Mouse (Mus musculus) limb, embryonic 14.5 days (tissue): ENCODE results near the gene Def8. TPM values are rescaled to one million over a fixed set of nuclear protein-coding genes. Genes with fewer than 3 reads are reported as not detected.
A peak's percentile ranks its signal among the peaks of the same experiment; 100 is the strongest.
"Not testable (repeated sequence)": the region's sequence is repeated elsewhere in the genome, so short reads cannot be mapped to it uniquely, and the experiment has no call there.

Experiments
- ATAC-seq: fragments of 200-750 bp; cut with Nextera tagmentation; 2 replicates; pipeline ENCODE4 v1.8.0; 2017; ENCODE audit warnings: low read depth, moderate number of reproducible peaks, moderate TSS enrichment; ENCODE audit not compliant: low FRiP score
- DNase-seq: peaks from one replicate; pipeline ENCODE4 v3.0.0-alpha.2; 2015; ENCODE audit warnings: low spot score
- H3K27ac ChIP-seq: fragments of 300-500 bp; sonication (generic); replicated peaks from 2 replicates; pipeline ENCODE4 v1.5.1; 2014; ENCODE audit warnings: low read depth, mild to moderate bottlenecking, low read length, moderate library complexity, mixed read lengths
- H3K27me3 ChIP-seq: fragments of 300-500 bp; sonication (generic); 2 replicates; pipeline ENCODE4 v1.6.1; 2014; ENCODE audit warnings: low read length, mixed read lengths; ENCODE audit not compliant: control insufficient read depth, insufficient read depth
- H3K36me3 ChIP-seq: fragments of 300-500 bp; sonication (generic); 2 replicates; pipeline ENCODE4 v1.6.1; 2014; ENCODE audit warnings: mild to moderate bottlenecking, low read length, moderate library complexity, mixed read lengths; ENCODE audit not compliant: control insufficient read depth, insufficient read depth
- H3K4me1 ChIP-seq: fragments of 300-500 bp; sonication (generic); 2 replicates; pipeline ENCODE4 v1.6.1; 2014; ENCODE audit warnings: antibody characterized with exemption, low read length, mixed read lengths; ENCODE audit not compliant: control insufficient read depth, insufficient read depth
- H3K4me2 ChIP-seq: fragments of 300-500 bp; sonication (generic); replicated peaks from 2 replicates; pipeline ENCODE4 v1.6.1; 2014; ENCODE audit warnings: low read depth, mild to moderate bottlenecking, low read length, moderate library complexity; ENCODE audit not compliant: severe bottlenecking
- H3K4me3 ChIP-seq: fragments of 300-500 bp; sonication (generic); replicated peaks from 2 replicates; pipeline ENCODE4 v1.5.1; 2014; ENCODE audit warnings: low read length
- H3K9ac ChIP-seq: fragments of 300-500 bp; sonication (generic); 2 replicates; pipeline ENCODE4 v1.6.1; 2014; ENCODE audit warnings: mild to moderate bottlenecking, low read depth, low read length, moderate library complexity; ENCODE audit not compliant: severe bottlenecking
- H3K9me3 ChIP-seq: fragments of 300-500 bp; sonication (generic); 2 replicates; pipeline ENCODE4 v1.6.1; 2016; ENCODE audit warnings: low read length; ENCODE audit not compliant: control insufficient read depth
- POLR2A ChIP-seq: fragments of 200-500 bp; IDR thresholded peaks from 2 replicates; pipeline ENCODE4 v1.8.0; 2012; ENCODE audit warnings: inconsistent platforms, mild to moderate bottlenecking, moderate library complexity, borderline replicate concordance; ENCODE audit not compliant: insufficient read depth, insufficient read length; ENCODE audit errors: extremely low read depth
- whole genome bisulfite sequencing: fragments of 180-500 bp; shearing (Covaris S2); extraction: QIAGEN DNeasy Blood & Tissue Kit; methylation state at CpG from one replicate; pipeline ENCODE4 v1.1.7; 2014; 5-methylcytosine and 5-hydroxymethylcytosine counted together
- polyA plus RNA-seq, 2 experiments: library from polyadenylated mRNA; depleted of rRNA in 1 of 2; stranded (reverse) in 1 of 2; unstranded in 1 of 2; fragments of >200 nt; fragmentation: Nextera tagmentation in 1 of 2; extraction: Ambion mirVana in 1 of 2; gene quantifications; 2 replicates each; pipeline versions ENCODE4 v1.2.1 to v1.2.3; 2012 to 2014

Def8 gene
- polyA plus RNA-seq, 2 experiments = 37.1 to 42.2 TPM

DNA sequence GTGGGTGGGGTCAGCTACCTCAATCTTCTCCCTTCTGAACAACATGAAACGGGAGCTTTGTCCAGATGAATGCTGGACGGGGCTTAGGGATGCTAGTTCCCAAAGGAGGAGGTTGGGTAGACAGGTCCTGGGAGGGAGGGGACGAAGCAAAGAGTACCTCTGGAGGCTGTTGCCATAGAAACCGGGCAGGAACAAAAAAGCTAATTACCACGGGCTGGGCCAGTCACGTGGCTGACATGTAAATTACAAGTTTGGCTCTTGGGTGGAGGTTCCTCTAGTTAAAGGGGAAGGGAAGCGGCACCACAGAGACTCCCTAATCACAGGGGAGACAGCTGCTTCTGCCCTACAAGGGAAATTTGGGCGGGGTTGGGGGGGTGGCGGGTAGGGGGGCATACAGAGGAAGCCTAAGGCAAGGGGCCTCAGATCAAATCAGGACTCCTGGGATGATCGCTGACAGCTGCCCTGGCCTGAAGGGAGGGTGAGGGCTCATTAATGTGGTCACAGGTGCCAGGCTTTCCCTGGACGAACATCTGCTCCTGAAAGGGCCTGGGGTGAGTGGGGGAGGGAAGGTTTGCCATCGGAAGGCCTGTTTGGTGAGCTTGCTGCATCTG is 10.7 kb upstream of the Def8 start:
- H3K9ac ChIP-seq = no peak overlapping the region
- H3K36me3 ChIP-seq = no peaks in the 10 kb centered on the region
- no peak overlapping the region for H3K27ac ChIP-seq
- H3K4me3 ChIP-seq = no peak overlapping the region
- peaks cover 43% of the 10 kb centered on the region for H3K27me3 ChIP-seq
- TF ChIP-seq POLR2A = no peak
- H3K4me1 ChIP-seq = no peaks in the 10 kb centered on the region
- ATAC-seq (peak; percentile 48), DNase-seq (peak; percentile 17)
- no peak overlapping the region for H3K4me2 ChIP-seq
- WGBS = 1% methylated on average over 12 of the region's 12 CpGs
- H3K9me3 ChIP-seq = no peaks in the 10 kb centered on the region

DNA sequence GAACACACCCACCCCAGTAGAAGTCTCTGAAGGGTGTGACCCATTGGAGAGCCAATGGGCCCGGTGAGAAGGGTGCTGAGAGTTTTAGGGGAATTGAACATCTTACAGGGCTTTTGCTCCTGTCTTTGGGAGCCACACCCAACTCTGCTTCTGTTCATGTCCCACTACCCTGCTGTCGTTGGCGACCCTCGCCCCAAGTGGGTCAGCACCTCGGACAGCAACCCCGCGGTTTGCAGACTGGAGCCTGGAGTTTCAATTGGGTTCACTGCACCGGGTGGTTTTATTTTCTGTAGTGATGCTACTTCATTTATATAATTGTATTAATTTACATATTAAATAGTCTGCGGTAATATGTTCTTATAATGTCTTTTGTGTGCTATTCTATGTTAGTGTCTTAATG is 9.1 kb upstream of the Def8 start:
- no peak for TF ChIP-seq POLR2A
- Histone ChIP-seq H3K9ac (no peak overlapping the region), H3K4me1 (no peaks in the 10 kb centered on the region), H3K4me2 (no peak overlapping the region), H3K4me3 (no peak overlapping the region), H3K27ac (no peak overlapping the region), H3K27me3 (peaks cover 39% of the 10 kb centered on the region), H3K36me3 (no peaks in the 10 kb centered on the region), H3K9me3 (no peaks in the 10 kb centered on the region)
- 11% methylated on average over 9 of the region's 9 CpGs for WGBS
- DNase-seq = no peak
- ATAC-seq = no peak

DNA sequence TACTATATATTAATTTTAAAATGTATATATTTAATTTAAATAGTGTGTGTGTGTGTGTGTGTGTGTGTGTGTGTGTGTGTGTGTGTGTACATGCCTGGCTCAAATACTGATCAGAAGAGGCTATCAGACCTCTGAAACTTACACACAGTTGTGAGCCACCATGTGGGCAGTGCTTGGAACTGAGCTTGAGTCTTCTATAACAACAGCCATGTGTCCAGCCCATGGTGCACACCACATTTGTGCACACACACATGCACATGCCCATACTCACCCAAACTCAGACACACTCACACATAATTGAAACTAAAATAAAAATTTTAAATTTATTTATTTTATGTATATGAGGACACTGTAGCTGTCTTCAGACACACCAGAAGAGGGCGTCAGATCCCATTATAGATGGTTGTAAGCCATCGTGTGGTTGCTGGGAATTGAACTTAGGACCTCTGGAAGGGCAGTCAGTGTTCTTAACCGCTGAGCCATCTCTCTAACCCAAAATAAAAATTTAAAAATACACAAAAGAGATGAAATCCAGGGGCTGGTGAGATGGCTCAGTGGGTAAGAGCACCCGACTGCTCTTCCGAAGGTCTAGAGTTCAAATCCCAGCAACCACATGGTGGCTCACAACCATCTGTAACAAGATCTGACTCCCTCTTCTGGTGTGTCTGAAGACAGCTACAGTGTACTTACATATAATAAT is 8.2 kb upstream of the Def8 start:
- WGBS = 74% methylated on average over 5 of the region's 5 CpGs
- not testable (repeated sequence) for H3K9me3 ChIP-seq, H3K36me3 ChIP-seq, H3K4me2 ChIP-seq, H3K27ac ChIP-seq, ATAC-seq, H3K9ac ChIP-seq, H3K4me3 ChIP-seq, DNase-seq, H3K4me1 ChIP-seq
- H3K27me3 ChIP-seq = peaks cover 31% of the 10 kb centered on the region

DNA sequence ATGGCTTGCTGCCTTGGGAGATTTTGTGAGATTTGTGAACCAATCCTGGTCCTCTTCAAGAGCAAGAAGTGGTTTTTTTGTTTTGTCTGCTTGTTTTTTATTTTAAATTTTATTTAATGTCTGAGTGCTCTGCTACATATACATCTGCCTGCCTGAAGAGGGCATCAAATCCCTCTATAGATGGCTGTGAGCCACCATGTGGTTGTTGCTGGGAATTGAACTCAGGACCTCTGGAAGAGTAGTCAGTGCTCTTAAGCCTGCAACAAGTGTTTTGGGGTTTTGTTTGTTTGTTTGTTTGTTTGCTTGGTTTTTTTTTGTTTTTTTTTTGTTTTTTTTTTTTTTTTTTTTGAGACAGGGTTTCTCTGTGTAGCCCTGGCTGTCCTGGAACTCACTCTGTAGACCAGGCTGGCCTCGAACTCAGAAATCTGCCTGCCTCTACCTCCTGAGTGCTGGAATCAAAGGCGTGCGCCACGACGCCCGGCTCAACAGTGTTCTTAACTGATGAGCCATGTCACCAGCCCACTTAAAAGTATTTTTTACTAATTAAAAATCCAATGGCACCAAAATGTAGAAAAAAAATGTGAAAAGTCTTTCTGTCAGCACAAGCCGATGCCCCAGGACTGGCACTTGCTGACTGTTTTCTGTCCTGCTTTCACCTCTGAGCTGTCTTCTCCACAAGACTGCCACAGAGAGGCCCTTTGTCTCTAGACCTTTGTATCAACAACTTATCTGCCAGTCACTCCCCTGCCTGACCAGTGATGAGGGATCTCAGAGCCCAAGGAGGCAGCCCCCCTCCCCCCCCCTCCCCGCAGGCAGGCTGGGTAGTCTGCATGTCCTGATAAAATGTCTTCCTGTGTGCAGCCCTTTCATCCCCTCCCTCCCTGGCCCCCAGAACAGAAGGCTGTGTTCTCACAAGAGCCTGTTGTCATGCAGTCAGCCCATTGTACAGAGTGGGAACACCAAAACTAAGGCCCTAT is 7.1 kb upstream of the Def8 start:
- Histone ChIP-seq H3K27ac (no peak overlapping the region), H3K9ac (no peak overlapping the region), H3K9me3 (no peaks in the 10 kb centered on the region), H3K27me3 (peaks cover 20% of the 10 kb centered on the region), H3K36me3 (no peaks in the 10 kb centered on the region), H3K4me2 (no peak overlapping the region), H3K4me3 (no peak overlapping the region), H3K4me1 (no peaks in the 10 kb centered on the region)
- ATAC-seq = no peak
- WGBS = 84% methylated on average over 8 of the region's 8 CpGs
- TF ChIP-seq POLR2A = no peak
- no peak for DNase-seq

DNA sequence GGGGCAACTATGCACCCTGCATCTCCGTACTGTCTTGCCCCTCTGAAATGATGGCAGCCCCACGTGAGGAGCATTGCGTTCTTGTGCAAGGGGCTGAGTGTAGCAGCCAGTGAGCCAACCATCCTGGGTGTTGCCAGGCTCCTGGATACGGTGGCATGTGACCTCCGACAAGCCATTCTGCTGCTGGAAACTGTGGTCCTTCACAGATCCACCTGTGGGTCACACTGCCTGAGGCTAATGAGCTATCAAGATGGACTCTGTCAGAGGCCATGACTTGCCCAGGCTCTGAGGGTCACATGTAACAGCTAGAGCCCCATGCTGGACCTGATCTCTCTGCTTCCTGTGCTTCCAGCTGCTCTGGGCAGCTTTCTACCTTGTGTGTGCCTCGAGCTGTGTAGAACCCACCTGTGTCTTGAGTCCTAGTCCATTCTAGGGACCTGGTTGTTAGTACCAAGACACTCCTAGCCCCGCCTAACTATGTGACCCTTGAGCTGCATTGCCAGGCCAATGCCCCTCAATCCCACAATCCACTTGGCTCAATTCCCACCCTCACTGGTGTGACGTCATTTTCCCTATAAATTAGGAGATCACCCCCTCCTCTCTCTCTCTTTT is 6.3 kb upstream of the Def8 start:
- H3K4me3 ChIP-seq = no peak overlapping the region
- H3K4me2 ChIP-seq = no peak overlapping the region
- no peak for TF ChIP-seq POLR2A
- 72% methylated on average over 8 of the region's 8 CpGs for WGBS
- DNase-seq (no peak), ATAC-seq (no peak)
- no peak overlapping the region for H3K27ac ChIP-seq
- H3K27me3 ChIP-seq = peaks cover 12% of the 10 kb centered on the region
- no peaks in the 10 kb centered on the region for H3K36me3 ChIP-seq
- no peaks in the 10 kb centered on the region for H3K4me1 ChIP-seq
- no peak overlapping the region for H3K9ac ChIP-seq
- H3K9me3 ChIP-seq = no peaks in the 10 kb centered on the region
